ENCODE assay signal across 8 mouse cellular contexts in genomic region chr5:129602071-129602487, GRCm38 (mm10). TPM values are rescaled to one million over a fixed set of nuclear protein-coding genes. Genes with fewer than 3 reads are reported as not detected.
DNase-seq lines count a peak whose midpoint lies in the region; ATAC-seq and TF ChIP-seq lines count a peak whose summit lies in the region.

No protein-coding gene starts in this region.

- no peaks in the 10 kb centered on the region for H3K27me3 ChIP-seq in forebrain, postnatal 0 days (ENCODE audit: insufficient read depth, low read length)
- H3K27me3 ChIP-seq in forebrain, embryonic 13.5 days = no peaks in the 10 kb centered on the region
- H3K27me3 ChIP-seq in testis, adult 2 months (ENCODE audit: control insufficient read depth, insufficient read depth, low read length) = no peaks in the 10 kb centered on the region
- no peaks in the 10 kb centered on the region for H3K27me3 ChIP-seq in forebrain, embryonic 12.5 days

- no peaks in the 10 kb centered on the region for H3K9me3 ChIP-seq in forebrain, postnatal 0 days (ENCODE audit: low read length)
- H3K9me3 ChIP-seq in forebrain, embryonic 13.5 days (replicated peaks) = no peaks in the 10 kb centered on the region
- H3K9me3 ChIP-seq in forebrain, embryonic 12.5 days = peaks cover 4% of the 10 kb centered on the region; the same call in 1 of the 2 replicates

- H3K4me3 ChIP-seq in forebrain, postnatal 0 days (ENCODE audit: low read depth, low read length) = no peak overlapping the region
- H3K4me3 ChIP-seq in forebrain, embryonic 13.5 days = no peak overlapping the region
- H3K4me3 ChIP-seq in testis, adult 2 months (ENCODE audit: control insufficient read depth, low read depth, low read length) = no peak overlapping the region
- H3K4me3 ChIP-seq in forebrain, embryonic 12.5 days (replicated peaks) = no peak overlapping the region

- DNase-seq in forebrain, postnatal 0 days = no peak
- peak; percentile 26 for DNase-seq in thymus, postnatal 14 days
- DNase-seq in thymus, postnatal 0 days (ENCODE audit: low spot score) = no peak
- DNase-seq in kidney, adult 9 months = peak; percentile 49
- DNase-seq in gastrocnemius, adult 18-20 months (ENCODE audit: low spot score) = no peak

- ATAC-seq in forebrain, postnatal 0 days = no peak
- ATAC-seq in forebrain, embryonic 13.5 days = no peak
- ATAC-seq in forebrain, embryonic 12.5 days (ENCODE audit: low FRiP score) = no peak

- no peak overlapping the region for H3K4me2 ChIP-seq in forebrain, postnatal 0 days (ENCODE audit: low read depth)
- no peak overlapping the region for H3K4me2 ChIP-seq in forebrain, embryonic 13.5 days
- no peak overlapping the region for H3K4me2 ChIP-seq in forebrain, embryonic 12.5 days

- TF ChIP-seq POLR2A in testis, adult 2 months (IDR thresholded peaks at IDR 0.05; ENCODE audit: control insufficient read depth, low read depth, low read length) = no peak

- no peaks in the 10 kb centered on the region for H3K4me1 ChIP-seq in forebrain, postnatal 0 days (ENCODE audit: insufficient read depth)
- no peaks in the 10 kb centered on the region for H3K4me1 ChIP-seq in forebrain, embryonic 13.5 days
- H3K4me1 ChIP-seq in testis, adult 2 months (ENCODE audit: control insufficient read depth, insufficient read depth, low read length) = no peaks in the 10 kb centered on the region
- no peaks in the 10 kb centered on the region for H3K4me1 ChIP-seq in forebrain, embryonic 12.5 days

- H3K9ac ChIP-seq in forebrain, postnatal 0 days = no peak overlapping the region
- no peak overlapping the region for H3K9ac ChIP-seq in forebrain, embryonic 13.5 days
- H3K9ac ChIP-seq in forebrain, embryonic 12.5 days = no peak overlapping the region

- WGBS in forebrain, postnatal 0 days = 33% methylated on average over 16 of the region's 16 CpGs
- 36% methylated on average over 16 of the region's 16 CpGs for WGBS in forebrain, embryonic 13.5 days
- 29% methylated on average over 16 of the region's 16 CpGs for WGBS in forebrain, embryonic 12.5 days

- peak; percentile 48; the same call in 1 of the 2 replicates for TF ChIP-seq CTCF in forebrain, postnatal 0 days (IDR thresholded peaks at IDR 0.05; ENCODE audit: low read depth)
- TF ChIP-seq CTCF in testis, adult 2 months (IDR thresholded peaks at IDR 0.05; ENCODE audit: control insufficient read depth, insufficient read depth, insufficient replicate concordance, low read depth, low read length) = peak; percentile 57; the same call in 1 of the 2 replicates

- no peak overlapping the region for H3K27ac ChIP-seq in forebrain, postnatal 0 days (ENCODE audit: low read depth, low read length)
- no peak overlapping the region for H3K27ac ChIP-seq in forebrain, embryonic 13.5 days
- no peak overlapping the region for H3K27ac ChIP-seq in testis, adult 2 months (ENCODE audit: control insufficient read depth, insufficient read depth, low read depth, low read length)
- no peak overlapping the region for H3K27ac ChIP-seq in forebrain, embryonic 12.5 days

- H3K36me3 ChIP-seq in forebrain, postnatal 0 days (ENCODE audit: insufficient read depth) = peaks cover 73% of the 10 kb centered on the region
- H3K36me3 ChIP-seq in forebrain, embryonic 13.5 days (ENCODE audit: poor library complexity, severe bottlenecking) = peaks cover 80% of the 10 kb centered on the region
- H3K36me3 ChIP-seq in testis, adult 2 months (ENCODE audit: control insufficient read depth, insufficient read depth, low read length) = no peaks in the 10 kb centered on the region
- peaks cover 61% of the 10 kb centered on the region for H3K36me3 ChIP-seq in forebrain, embryonic 12.5 days (replicated peaks)

RNA-seq across cellular contexts. Expression of gene Mmp17, which starts 18.1 kb away (rescaled TPM):
- 27.4 and 30.9 TPM in 2 replicates for total RNA-seq in forebrain, postnatal 0 days (2014; rRNA removed)
- 11.9 and 13.9 TPM in 2 replicates for polyA plus RNA-seq in forebrain, postnatal 0 days (2015; fragmentation: Nextera tagmentation; extraction: Ambion mirVana)
- 8.6 and 10.5 TPM in 2 replicates for polyA plus RNA-seq in forebrain, embryonic 13.5 days (2015; fragmentation: Nextera tagmentation; extraction: Ambion mirVana)
- polyA plus RNA-seq in thymus, postnatal 0 days (2015; fragmentation: Nextera tagmentation; extraction: Ambion mirVana) = 1.5 and 2.3 TPM in 2 replicates
- 0.93 and 1.2 TPM in 2 replicates for polyA plus RNA-seq in testis, adult 2 months (2012; rRNA removed)
- polyA plus RNA-seq in forebrain, embryonic 12.5 days (2016; fragmentation: Nextera tagmentation; extraction: Ambion mirVana) = 8.4 and 10.4 TPM in 2 replicates
- under 1 TPM; 0.11 to 0.14 TPM for total RNA-seq in gastrocnemius, adult 18-20 months (2021)

Comparison
In these comparisons a context has a peak if more than half of its experiments do, and no peak if none do; other contexts are left out.
1. DNase-seq: peak in thymus, postnatal 14 days (single experiment) and kidney, adult 9 months (single experiment); none in forebrain, postnatal 0 days (single experiment), thymus, postnatal 0 days (single experiment) and gastrocnemius, adult 18-20 months (single experiment).